Mouse (Mus musculus) G1E-ER4 (cell line): Measurements from ENCODE around the gene Defb42. TPM values are rescaled to one million over a fixed set of nuclear protein-coding genes. Genes with fewer than 3 reads are reported as not detected.

Experiments
- GATA1 ChIP-seq: IDR thresholded peaks from one replicate; pipeline ENCODE4 v1.8.0; 2012; ENCODE audit warnings: low read length, inconsistent platforms
- polyA plus RNA-seq: library from polyadenylated mRNA; stranded (reverse); fragments of >175 nt; gene quantifications from 2 replicates; pipeline ENCODE4 v1.2.3, GENCODE M21; 2012

Defb42 gene
- polyA plus RNA-seq = not detected in 2 replicates

- TF ChIP-seq GATA1 = no peak
Observed at GRCm38 (mm10) chr14:63046691-63047090, at the start of gene Defb42. TSS of gene Defb42 (plus strand) at chr14:63046991.

DNA sequence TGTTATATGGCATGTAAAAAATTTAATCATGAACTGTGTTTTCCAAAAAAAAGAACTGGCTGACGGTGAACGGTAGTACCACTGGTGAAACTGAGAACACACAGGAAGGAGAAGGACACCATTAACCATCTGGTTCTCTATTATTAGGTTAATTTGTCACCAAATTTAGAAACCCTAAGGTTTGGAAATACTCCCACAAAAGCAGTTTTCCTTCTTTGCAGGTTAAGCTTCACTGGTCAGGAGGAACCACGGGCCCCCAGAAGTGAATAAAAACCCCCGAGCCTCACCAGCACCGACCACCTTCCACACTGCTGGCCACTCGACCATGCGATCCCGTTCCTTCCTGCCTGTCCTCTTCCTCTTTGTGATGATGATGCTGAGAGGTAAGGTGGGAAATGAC lies 49.0 kb upstream of the Defb42 start, which contains the start of gene Defb47:
Gene Defb47 (plus strand): TSS at position 301 of the 400 bp plus-strand sequence.
- TF ChIP-seq GATA1 = no peak

DNA sequence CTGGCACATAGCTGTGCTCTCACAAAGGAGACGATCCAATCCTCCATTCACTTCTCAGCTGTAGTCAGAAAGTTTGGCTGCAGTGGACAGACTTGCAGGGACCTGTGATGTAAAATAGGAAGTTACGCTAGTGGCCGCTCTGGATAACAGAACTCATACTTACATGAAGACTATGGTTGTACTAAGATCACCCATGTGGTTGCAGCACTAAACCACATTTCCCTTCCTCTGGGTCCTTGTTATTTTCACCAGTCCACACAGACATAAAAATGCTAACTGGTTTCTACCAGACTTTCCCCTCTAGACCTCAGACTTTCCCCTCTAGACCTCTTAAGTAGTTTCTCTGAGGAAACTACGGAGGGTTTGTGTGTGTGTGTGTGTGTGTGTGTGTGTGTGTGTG lies 47.8 kb upstream of the Defb42 start:
- TF ChIP-seq GATA1 = no peak

DNA sequence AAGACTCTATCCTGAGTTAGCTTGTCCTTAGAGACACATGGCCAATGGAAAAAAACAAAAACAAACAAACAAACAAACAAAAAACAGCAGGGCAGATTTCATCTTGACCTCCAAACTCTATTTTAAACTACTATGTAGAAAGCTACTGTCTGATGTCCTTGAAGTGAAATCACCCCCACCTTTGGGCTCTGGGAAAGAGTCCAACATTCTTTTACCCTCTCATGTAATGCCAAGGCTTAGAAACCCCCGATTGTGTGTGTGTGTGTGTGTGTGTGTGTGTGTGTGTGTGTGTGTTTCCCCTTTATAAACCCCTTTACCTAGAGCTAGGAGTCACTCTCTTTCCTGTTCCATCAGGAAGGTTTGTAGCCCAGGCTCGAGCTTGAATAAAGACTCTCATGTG lies 44.2 kb upstream of the Defb42 start:
- no peak for TF ChIP-seq GATA1

GRCm38 (mm10) chr14:63011471-63011870 lies 35.3 kb upstream of the Defb42 start, which contains the start of gene Defb43:
TSS of gene Defb43 (plus strand) at chr14:63011771.
- TF ChIP-seq GATA1 = no peak

- no peak for TF ChIP-seq GATA1
Observed at GRCm38 (mm10) chr14:63013082-63013481, 33.7 kb upstream of the Defb42 start.

DNA sequence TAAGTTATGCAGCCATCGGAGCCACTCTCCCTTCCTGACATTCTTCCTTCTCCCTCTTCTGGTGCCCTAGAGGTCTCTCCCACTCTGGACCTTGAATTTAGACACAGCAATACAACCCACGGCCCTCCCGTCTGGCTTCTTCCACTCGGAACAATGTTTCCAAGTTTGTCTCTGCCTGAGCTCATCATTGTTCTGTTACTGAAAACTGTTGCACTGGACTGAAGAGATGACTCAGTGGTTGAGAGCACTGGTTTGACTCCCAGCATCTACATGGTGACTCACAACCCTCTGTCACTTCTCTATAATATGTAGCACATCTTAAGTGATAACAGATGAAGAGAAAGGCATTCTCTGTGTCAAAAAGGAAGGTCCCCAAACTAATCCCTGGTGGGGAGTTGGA lies 32.1 kb upstream of the Defb42 start:
- TF ChIP-seq GATA1 = no peak

DNA sequence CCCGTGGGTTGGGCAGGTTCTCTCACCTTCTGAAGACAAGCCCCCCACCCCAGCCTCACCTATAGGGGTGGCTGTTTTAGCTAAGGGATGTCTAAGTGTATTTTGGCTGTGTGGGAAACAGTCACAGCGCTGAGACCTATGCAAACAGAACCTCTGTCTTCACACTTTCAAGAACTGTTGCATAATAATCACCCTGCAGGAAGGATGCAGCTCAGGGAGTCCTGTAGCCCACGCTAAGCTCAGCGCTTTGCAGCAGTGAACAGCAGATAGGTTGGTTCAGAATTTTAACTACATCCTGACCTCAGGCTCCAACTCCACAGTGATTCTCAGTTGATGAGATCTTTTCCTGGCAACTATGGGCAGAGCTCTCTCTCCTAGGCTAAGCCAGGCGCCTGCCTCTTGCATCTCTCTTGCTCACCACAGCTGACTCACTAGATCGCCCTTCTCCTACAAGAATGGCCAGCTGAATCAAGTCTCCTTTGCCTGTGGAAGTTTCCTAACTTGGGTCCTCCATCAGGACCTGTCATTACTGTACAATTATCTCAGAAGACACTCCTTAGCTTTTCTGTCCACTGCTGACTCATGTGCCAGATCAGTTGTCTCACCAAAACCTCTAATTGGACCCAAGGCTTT lies 26.2 kb upstream of the Defb42 start:
- TF ChIP-seq GATA1 = no peak

DNA sequence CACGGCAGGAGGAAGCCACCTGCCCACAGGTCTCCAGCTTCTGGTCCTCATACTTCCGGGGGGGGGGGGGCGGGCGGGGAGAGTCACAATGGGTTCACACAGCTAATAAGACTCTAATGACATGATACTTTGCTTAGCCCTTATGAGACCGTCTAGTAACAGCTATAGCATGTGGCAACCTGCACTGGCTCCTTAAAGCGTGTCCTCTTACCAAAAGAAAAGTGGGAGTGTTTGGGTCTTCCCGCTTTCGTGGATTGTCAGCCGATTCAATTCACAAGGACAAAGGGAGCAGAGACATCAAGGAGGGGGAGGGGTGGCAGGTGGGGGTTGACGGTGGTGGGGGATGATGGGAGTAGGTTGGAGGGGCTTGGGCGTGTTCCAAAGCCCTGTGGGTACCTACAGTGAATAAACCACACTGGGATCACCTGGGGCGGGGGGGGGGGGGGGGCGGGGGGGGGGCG lies 3.1 kb downstream of the Defb42 start, which contains the start of gene Defb30:
Gene Defb30 (minus strand): TSS at position 51 of the 461 bp plus-strand sequence.
- TF ChIP-seq GATA1 = no peak

GRCm38 (mm10) chr14:63050769-63051168 lies 4.0 kb downstream of the Defb42 start:
- TF ChIP-seq GATA1 = no peak

- TF ChIP-seq GATA1 = no peak
Observed at GRCm38 (mm10) chr14:63054729-63055128, 7.9 kb downstream of the Defb42 start.

- no peak for TF ChIP-seq GATA1
Observed at GRCm38 (mm10) chr14:63060361-63060760, 13.6 kb downstream of the Defb42 start.

DNA sequence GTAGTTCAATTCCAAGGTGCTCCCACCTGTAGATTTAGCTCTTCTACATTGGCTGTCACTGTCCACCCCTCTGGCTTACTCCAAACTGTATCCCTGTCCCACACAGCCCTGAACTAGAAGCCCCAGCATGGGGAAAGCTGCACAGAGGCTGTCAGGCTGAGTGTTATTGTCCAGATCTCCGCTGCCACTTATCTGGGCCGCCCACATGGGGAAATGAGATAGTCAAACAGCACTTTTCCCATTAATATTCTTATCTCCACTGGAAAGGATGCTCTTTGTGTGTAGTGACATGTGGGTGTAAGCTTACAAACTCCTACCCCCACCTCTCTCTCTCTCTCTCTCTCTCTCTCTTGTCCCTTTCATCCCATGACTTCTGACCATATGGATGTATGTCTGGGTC lies 15.4 kb downstream of the Defb42 start:
- peak; percentile 87 for TF ChIP-seq GATA1

GRCm38 (mm10) chr14:63065391-63065790 lies 18.6 kb downstream of the Defb42 start:
- TF ChIP-seq GATA1 = no peak

DNA sequence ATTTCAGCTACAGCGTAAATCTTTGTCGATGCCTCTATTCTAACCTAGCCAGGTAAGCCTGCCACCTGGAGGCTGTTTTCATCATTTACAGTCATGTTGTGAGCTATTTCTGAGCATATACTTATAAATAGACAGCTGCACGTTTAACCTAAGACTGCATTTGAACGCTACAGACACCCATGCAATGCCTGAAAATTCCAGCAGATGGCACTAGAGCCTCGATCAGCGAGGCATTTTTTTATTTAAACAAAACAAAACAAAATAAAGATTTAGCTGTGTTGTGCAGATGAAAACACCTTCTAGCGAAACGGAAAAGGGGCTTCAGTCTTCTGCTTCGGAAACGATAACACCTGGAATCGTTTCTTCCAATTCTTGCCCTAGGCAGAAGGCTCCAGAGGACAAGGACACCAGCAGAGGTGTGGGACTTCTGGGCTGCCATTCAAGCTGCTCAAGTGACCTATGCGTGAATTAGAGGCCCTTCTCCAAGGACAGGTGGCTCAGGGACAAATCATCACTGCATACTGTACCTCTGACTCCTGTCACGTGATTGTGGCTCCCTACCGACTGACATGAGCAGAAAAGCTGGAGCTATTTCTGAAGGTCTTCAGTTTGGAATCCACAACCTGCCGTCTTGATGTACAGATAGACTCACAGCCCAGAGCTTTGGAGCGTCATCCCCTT lies 20.0 kb downstream of the Defb42 start:
- no peak for TF ChIP-seq GATA1

- TF ChIP-seq GATA1 = no peak
Observed at GRCm38 (mm10) chr14:63067708-63068107, 20.9 kb downstream of the Defb42 start.

Other genes starting within 250 kb of the Defb42 start
- 1.8 and 2.2 TPM in 2 replicates for gene Wdfy2, start 209.3 kb upstream of the Defb42 start, polyA plus RNA-seq
- gene Defb48, start 62.5 kb upstream of the Defb42 start, polyA plus RNA-seq = not detected in 2 replicates
- not detected in 2 replicates for gene Defb47, start 48.9 kb upstream of the Defb42 start, polyA plus RNA-seq
- not detected in 2 replicates for gene Defb43, start 35.2 kb upstream of the Defb42 start, polyA plus RNA-seq
- gene Defb30, start 3.0 kb downstream of the Defb42 start, polyA plus RNA-seq = not detected in 2 replicates